Mouse (Mus musculus) heart, postnatal 0 days (tissue): Measurements from ENCODE around the gene 4430402I18Rik. TPM values are rescaled to one million over a fixed set of nuclear protein-coding genes. Genes with fewer than 3 reads are reported as not detected.
A peak's percentile ranks its signal among the peaks of the same experiment; 100 is the strongest.

Source experiments
- ATAC-seq: fragments of 200-750 bp; cut with Nextera tagmentation; 2 replicates; pipeline ENCODE4 v1.8.0; 2017; ENCODE audit warnings: low read depth, moderate number of reproducible peaks, moderate library complexity; ENCODE audit not compliant: insufficient read depth
- DNase-seq: peaks from one replicate; pipeline ENCODE4 v3.0.0-alpha.2; 2016; ENCODE audit warnings: low spot score
- H3K27ac ChIP-seq: fragments of 300-500 bp; sonication (generic); 2 replicates; pipeline ENCODE4 v1.5.1; 2014; ENCODE audit warnings: low read depth, mild to moderate bottlenecking
- H3K27me3 ChIP-seq: fragments of 300-500 bp; sonication (generic); 2 replicates; pipeline ENCODE4 v1.6.1; 2014; ENCODE audit warnings: low read length, mixed read lengths; ENCODE audit not compliant: control insufficient read depth, insufficient read depth
- H3K36me3 ChIP-seq: fragments of 300-500 bp; sonication (generic); replicated peaks from 2 replicates; pipeline ENCODE4 v1.6.1; 2014; ENCODE audit warnings: low read length, mixed read lengths; ENCODE audit not compliant: control insufficient read depth, insufficient read depth
- H3K4me1 ChIP-seq: fragments of 300-500 bp; sonication (generic); 2 replicates; pipeline ENCODE4 v1.6.1; 2014; ENCODE audit warnings: antibody characterized with exemption; ENCODE audit not compliant: control insufficient read depth, insufficient read depth
- H3K4me2 ChIP-seq: fragments of 300-500 bp; sonication (generic); 2 replicates; pipeline ENCODE4 v1.6.1; 2014; ENCODE audit warnings: low read depth, mild to moderate bottlenecking, low read length, moderate library complexity
- H3K4me3 ChIP-seq: fragments of 300-500 bp; sonication (generic); 2 replicates; pipeline ENCODE4 v1.5.1; 2014; ENCODE audit warnings: low read depth, low read length
- H3K9ac ChIP-seq: fragments of 300-500 bp; sonication (generic); replicated peaks from 2 replicates; pipeline ENCODE4 v1.6.1; 2014; ENCODE audit warnings: low read depth, low read length, mixed read lengths
- H3K9me3 ChIP-seq: fragments of 300-500 bp; sonication (generic); replicated peaks from 2 replicates; pipeline ENCODE4 v1.6.1; 2016; ENCODE audit warnings: low read length; ENCODE audit not compliant: control insufficient read depth
- CTCF ChIP-seq: IDR thresholded peaks from 2 replicates; pipeline ENCODE4 v1.5.1; 2016; ENCODE audit warnings: antibody characterized with exemption, control low read depth, low read depth
- EP300 ChIP-seq: IDR thresholded peaks from 2 replicates; pipeline ENCODE4 v1.6.1; 2016; ENCODE audit warnings: antibody characterized with exemption, low read depth
- WGBS: fragments of 180-500 bp; shearing (Covaris S2); extraction: QIAGEN DNeasy Blood & Tissue Kit; methylation state at CpG from one replicate; pipeline ENCODE4 v1.1.7; 2014; 5-methylcytosine and 5-hydroxymethylcytosine counted together
- polyA plus RNA-seq: library from polyadenylated mRNA; unstranded; fragments of >200 nt; fragmentation: Nextera tagmentation; extraction: Ambion mirVana; gene quantifications from 2 replicates; pipeline ENCODE4 v1.2.1, GENCODE M21; 2015
- total RNA-seq: library from RNA; depleted of rRNA; stranded (reverse); fragments of >200 nt; gene quantifications from 2 replicates; pipeline ENCODE4 v1.2.3, GENCODE M21; 2014; ENCODE audit warnings: low replicate concordance

The 4430402I18Rik gene
- total and polyA plus RNA-seq, 2 experiments from 2014 or later = 3.1 to 28.4 TPM

DNA sequence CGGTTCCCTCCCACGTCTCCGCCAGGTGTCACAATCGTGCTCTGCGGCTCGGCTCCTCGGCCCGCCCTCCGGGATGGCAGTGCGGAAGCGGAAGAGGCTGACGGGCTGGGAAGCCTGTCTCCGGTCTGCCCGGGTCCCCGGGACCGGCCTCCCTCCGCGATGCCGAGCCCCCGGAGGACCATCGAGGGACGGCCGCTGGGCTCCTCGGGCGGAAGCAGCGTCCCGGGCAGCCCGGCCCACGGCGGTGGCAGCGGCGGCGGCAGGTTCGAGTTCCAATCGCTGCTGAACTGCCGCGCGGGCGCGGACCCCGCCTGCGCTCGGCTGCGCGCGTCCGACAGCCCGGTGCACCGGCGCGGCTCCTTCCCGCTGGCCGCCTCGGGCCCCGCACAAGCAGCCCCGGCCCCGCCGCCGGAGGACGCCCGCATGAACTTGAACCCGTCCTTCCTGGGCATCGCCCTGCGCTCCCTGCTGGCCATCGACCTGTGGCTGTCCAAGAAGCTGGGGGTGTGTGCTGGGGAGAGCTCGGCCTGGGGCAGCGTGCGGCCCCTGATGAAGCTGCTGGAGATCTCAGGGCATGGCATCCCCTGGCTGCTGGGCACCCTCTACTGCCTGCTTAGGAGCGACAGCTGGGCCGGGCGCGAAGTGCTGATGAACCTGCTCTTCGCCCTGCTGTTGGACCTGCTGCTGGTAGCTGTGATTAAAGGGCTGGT is 3.6 kb downstream of the 4430402I18Rik start, which contains the start of gene Plpp6:
TSS of gene Plpp6 (plus strand) at position 112 of the 710 bp plus-strand sequence.
- peak; percentile 86 for ATAC-seq
- TF ChIP-seq CTCF = peak; percentile 58
- TF ChIP-seq EP300 = no peak
- Histone ChIP-seq H3K4me2 (peak within 1 kb of the TSS; percentile 77), H3K9me3 (no peaks in the 10 kb centered on the region), H3K9ac (peak within 1 kb of the TSS; percentile 92), H3K4me1 (peaks cover 19% of the 10 kb centered on the region), H3K4me3 (peak within 1 kb of the TSS; percentile 97), H3K36me3 (no peaks in the 10 kb centered on the region), H3K27me3 (no peaks in the 10 kb centered on the region), H3K27ac (peak within 1 kb of the TSS; percentile 96)
- peak; percentile 60 for DNase-seq
- under 1% methylated on average over 44 of the region's 73 CpGs for WGBS

- TF ChIP-seq CTCF = no peak
- no peak for TF ChIP-seq EP300
- no peaks in the 10 kb centered on the region for H3K9me3 ChIP-seq
- H3K4me1 ChIP-seq = peaks cover 19% of the 10 kb centered on the region
- ATAC-seq = no peak
- H3K4me3 ChIP-seq = peak overlapping the region; percentile 97
- 8% methylated on average over 4 of the region's 4 CpGs for WGBS
- no peaks in the 10 kb centered on the region for H3K36me3 ChIP-seq
- peak overlapping the region; percentile 92 for H3K9ac ChIP-seq
- DNase-seq = no peak
- peak overlapping the region; percentile 77 for H3K4me2 ChIP-seq
- H3K27ac ChIP-seq = peak overlapping the region; percentile 96
- H3K27me3 ChIP-seq = no peaks in the 10 kb centered on the region
These were observed 4.1 kb downstream of the 4430402I18Rik start for GRCm38 (mm10) chr19:28963513-28963841.

DNA sequence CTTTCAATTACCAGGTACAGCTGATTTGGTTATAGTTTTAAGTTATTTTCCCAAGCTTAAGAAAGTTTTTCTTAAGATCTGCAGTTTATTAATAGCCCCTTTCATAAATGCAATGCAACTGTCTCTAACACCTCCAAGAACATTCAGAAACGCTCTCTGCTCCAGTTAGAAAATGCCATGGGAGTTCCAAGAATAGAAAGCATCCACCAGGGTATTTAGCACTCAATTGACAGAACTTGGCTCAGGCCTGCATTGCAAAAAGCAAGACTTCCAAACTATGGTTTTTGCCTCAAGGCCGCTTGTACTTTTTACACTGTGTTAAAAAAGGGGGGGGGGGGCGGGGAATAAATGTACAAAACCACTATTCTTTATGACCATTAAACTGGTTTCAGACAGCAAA is 4.5 kb downstream of the 4430402I18Rik start:
- Histone ChIP-seq H3K9me3 (no peaks in the 10 kb centered on the region), H3K9ac (peak overlapping the region; percentile 92; the same call in 1 of the 2 replicates), H3K4me2 (peak overlapping the region; percentile 77), H3K27me3 (no peaks in the 10 kb centered on the region), H3K4me3 (peak overlapping the region; percentile 97), H3K4me1 (peaks cover 19% of the 10 kb centered on the region), H3K36me3 (no peaks in the 10 kb centered on the region), H3K27ac (peak overlapping the region; percentile 96)
- ATAC-seq (0 out of 2 replicates have a peak, but pooled peaks have one; percentile 19), DNase-seq (peak; percentile 56)
- 7% methylated on average over 3 of the region's 3 CpGs for WGBS
- TF ChIP-seq CTCF (no peak), EP300 (no peak)

DNA sequence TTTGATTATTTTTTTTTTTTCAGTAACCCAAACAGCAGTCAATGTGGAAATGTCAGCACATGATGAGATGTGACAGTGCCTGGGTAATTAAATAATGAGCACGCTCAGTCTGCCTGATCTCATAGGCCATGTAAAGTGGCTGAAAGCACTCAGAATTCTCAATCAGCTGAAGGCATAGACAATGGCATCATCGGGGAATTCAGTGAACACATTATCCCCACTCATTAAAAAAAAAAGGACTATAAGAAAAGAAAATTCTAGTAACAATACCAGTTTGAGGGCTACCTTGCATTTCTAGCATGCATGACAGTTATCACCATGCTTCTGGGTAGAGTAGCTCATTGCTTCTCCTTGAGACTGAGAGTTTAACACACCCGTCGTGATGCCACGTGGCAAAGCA is 16.3 kb downstream of the 4430402I18Rik start:
- TF ChIP-seq EP300 (no peak), CTCF (no peak)
- Histone ChIP-seq H3K4me1 (peaks cover 16% of the 10 kb centered on the region), H3K9ac (no peak overlapping the region), H3K4me2 (no peak overlapping the region), H3K9me3 (no peaks in the 10 kb centered on the region; the same call in 1 of the 2 replicates), H3K36me3 (no peaks in the 10 kb centered on the region), H3K4me3 (no peak overlapping the region), H3K27ac (no peak overlapping the region), H3K27me3 (no peaks in the 10 kb centered on the region)
- ATAC-seq (no peak), DNase-seq (no peak)
- WGBS = 80% methylated on average over 5 of the region's 5 CpGs

DNA sequence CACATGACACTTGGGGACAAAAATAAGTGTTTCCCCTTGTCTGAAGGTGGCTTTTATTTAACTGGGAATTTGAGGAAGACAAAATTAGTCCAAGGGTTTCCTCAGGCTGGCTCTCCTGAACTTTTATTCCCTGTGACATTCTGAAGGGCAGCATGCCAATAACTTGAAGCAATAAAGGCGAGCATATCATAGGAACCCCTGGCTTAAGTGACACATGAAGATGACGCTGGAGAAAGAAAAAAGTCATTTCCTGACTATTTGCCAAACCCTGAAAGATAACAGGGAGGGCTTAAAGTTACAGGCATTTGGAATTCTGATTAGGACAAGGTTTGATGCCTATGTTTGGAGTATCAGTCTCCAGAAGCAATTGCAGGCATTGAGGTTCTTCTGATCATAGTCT is 20.3 kb downstream of the 4430402I18Rik start:
- Histone ChIP-seq H3K9me3 (no peaks in the 10 kb centered on the region; the same call in 1 of the 2 replicates), H3K36me3 (no peaks in the 10 kb centered on the region), H3K4me3 (no peak overlapping the region), H3K27ac (peak overlapping the region; percentile 69), H3K4me2 (no peak overlapping the region), H3K4me1 (peaks cover 18% of the 10 kb centered on the region), H3K27me3 (no peaks in the 10 kb centered on the region), H3K9ac (no peak overlapping the region)
- TF ChIP-seq CTCF (no peak), EP300 (no peak)
- DNase-seq (no peak), ATAC-seq (no peak)
- WGBS = 2% methylated on average over 2 of the region's 2 CpGs
